Mouse (Mus musculus) G1E (cell line): ENCODE data around the gene Zfp184.

ENCODE experiments used
- CTCF ChIP-seq: IDR thresholded peaks from 2 replicates; pipeline ENCODE4 v1.5.1; 2012; ENCODE audit warnings: low read depth, low read length, inconsistent platforms, mixed read lengths
- GATA1 ChIP-seq: IDR thresholded peaks from 2 replicates; pipeline ENCODE4 v1.6.1; 2012; ENCODE audit warnings: borderline replicate concordance, low read length, inconsistent platforms, mixed read lengths
- GATA2 ChIP-seq: IDR thresholded peaks from 2 replicates; pipeline ENCODE4 v1.6.1; 2012; ENCODE audit warnings: low read depth, low read length, inconsistent platforms, borderline replicate concordance
- TAL1 ChIP-seq: conservative IDR thresholded peaks from 2 replicates; pipeline ENCODE4 v1.6.1; 2012; ENCODE audit warnings: low read depth, low read length, inconsistent platforms, mixed read lengths

GRCm38 (mm10) chr13:21913854-21914253, 31.0 kb upstream of the Zfp184 start:
- TF ChIP-seq CTCF: no peak
- TF ChIP-seq TAL1: no peak
- TF ChIP-seq GATA2: no peak
- no peak for TF ChIP-seq GATA1
